Mouse (Mus musculus): ENCODE measurements around the gene Tti1.

DNA sequence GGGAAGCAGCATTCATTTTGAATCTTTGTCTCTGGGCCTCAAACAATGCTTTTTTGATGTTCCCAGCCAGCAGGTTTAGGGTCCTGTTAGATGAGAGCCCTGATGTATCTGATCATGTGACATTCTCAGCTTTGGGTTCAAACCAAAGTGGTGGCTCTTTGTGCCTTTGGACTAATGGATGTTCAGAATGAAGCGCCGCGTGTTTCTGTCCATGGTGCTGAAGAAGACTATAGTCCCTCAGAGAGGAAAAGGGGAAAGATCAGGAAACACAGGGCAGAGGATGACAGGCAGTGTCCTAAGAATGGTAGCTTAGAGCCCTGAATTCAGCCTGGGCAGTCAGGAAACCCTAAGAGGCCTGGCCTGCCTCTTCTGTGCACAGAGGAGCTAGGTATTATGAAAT, 57.6 kb downstream of the Tti1 start:
- TF ChIP-seq CTCF (IDR thresholded peaks at IDR 0.05; ENCODE audit: low read depth) (no peak), EP300 (optimal IDR thresholded peaks at IDR 0.05) (no peak)
